Mouse (Mus musculus): ENCODE measurements around the gene Kcnb1.
A peak's percentile ranks its signal among the peaks of the same experiment; 100 is the strongest.

Gene Kcnb1

DNA sequence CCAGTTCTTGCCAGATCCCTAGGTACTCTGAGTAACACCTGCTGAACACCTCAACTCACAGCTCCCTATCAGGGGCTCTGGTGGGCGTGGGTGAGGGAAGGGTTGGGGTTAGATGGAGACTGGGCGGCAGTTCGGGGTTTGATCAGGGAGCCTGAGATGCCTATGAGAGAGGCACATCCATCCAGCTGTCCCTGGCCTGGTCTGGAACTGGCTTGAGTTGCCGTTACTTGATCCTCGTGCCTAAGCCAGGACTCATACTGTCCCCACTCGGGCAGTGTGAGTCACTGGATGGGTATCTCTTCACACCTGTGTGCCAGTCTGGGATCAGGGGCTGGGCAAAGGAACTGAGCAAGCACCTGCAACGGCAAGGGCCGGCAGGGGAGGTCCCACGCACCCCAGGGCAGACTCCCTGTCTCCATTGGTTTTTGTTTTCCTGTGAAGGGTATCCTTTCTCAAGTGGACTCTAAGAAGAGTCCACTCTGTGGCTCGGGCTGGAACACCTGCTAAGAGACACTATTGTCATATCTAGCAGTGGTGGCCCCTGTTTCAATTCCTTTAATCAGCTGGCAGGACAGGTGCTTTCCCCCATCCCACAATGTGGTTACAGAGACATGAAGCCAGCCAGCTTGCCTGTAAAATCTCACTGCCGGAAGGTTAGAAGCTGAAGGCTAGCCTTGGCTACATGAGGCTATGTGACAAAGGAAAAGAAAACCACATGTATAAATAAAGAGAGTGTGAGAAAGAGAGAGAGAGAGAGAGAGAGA lies 112.6 kb downstream of the Kcnb1 start:
- no peak for DNase-seq

DNA sequence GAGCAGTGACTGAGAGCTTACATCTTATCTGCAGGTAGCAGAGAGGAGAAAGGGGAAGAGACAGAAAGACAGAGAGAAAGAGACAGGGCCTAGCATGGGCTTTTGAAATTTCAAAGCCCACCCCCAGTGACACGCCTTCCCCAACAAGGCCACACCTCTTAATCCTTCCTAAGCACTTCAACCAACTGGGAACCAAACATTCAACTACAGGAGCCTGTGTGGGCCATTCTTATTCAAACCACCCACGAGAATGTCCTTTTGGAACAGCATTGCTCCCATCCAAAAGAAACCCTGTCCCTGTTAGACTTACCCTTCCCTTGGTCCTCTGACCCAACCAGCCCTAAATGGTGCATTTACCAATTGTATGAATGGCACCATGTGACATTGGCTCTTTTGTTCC lies 113.2 kb downstream of the Kcnb1 start:
- DNase-seq = no peak

DNA sequence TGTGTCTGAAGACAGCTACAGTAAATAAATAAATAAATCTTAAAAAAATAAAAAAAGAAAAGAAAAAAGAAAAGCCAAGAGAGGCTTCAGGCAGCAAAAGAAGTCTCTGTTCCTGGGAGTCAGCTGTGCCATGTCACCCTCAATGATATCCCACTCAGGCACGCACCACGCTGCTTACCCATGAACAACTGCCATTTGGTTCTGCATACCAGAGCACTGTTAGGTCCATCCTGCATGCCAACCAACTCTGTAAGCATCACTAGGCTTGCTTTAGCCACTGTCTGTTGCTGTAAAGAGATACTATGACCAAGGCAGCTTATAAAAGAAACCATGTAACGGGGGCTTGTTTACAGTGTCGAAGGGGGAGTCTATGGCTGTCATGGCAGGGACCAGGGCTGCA lies 113.6 kb downstream of the Kcnb1 start:
- no peak for DNase-seq

DNA sequence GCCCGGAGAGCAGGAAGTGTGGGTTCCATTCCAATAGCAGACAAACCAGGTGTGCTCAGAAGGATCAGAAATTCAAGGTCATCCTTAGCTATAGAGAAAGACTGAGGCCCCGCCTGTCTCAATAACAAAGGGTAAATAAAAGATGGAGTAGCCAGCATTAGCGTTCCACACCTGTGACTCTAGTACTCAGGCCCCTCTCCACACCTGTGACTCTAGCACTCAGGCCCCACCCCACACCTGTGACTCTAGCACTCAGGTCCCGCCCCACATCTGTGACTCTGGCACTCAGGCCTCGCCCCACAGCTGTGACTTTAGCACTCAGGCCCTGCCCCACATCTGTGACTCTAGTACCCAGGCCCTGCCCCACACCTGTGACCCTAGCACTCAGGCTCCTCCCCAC lies 115.4 kb downstream of the Kcnb1 start:
- no peak for DNase-seq

DNA sequence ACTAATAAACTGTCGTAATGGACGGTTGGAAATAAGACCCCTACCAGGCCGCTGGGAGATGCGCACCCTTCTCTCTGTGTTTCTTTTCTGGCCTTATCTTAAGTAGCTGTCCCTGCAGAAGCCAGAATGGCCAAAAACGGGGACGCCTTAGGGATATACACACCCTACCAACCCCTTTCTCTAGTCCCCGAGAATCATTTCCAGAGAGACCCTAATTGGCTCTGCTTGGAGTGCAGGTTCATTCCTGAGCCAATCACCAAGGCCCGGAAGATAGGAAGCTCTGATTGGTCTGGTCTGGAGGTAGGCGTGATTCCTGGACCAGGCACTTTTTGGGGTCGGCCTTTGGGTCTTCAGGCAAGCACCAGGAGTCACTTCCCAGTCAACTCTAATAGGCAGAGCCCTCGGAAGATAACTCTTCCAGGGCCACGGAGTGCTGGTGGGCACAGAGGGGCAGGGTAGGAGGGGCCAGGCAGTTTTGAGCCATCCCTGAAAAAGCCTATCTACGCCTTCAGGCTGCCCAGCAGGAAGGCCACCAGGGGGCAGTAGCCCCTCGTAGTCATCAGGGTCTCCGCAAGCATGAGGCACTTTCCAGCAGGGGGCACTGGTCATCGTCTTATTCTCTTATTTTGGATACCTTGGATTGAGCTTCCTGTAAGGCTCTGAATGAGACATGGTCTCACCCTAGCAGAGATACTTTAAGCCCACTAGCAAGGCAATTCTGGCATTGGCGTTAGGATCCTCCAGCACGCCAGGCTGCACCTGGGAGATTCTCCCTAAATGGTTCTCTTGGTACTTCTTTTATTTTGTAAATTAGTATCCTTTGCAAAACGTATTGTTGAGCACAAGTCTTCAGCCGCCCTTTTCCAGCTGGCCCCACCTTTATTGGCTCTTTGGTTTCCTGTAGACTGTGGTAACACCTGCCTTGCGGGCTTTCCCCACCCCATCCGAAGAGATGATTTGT lies 118.0 kb downstream of the Kcnb1 start:
- peak; percentile 95 to 99 for DNase-seq

DNA sequence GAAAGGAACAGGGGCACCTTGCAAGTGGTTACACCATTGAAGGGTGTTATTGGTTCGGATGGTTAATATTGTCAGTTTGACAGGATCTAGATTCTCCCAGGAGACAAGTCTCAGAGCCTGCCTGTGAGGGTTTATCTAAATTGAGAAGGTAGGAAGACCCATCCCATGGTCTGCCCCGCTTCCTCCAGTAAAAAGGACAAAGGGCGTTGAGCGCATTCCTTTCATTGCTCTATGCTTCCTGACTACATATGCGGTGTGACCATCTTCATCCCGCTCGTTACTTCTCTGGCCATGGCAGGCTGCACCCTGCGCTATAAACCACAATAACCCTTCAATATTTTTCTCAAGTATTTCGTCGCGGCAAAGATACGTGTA lies 118.7 kb downstream of the Kcnb1 start:
- no peak for DNase-seq

DNA sequence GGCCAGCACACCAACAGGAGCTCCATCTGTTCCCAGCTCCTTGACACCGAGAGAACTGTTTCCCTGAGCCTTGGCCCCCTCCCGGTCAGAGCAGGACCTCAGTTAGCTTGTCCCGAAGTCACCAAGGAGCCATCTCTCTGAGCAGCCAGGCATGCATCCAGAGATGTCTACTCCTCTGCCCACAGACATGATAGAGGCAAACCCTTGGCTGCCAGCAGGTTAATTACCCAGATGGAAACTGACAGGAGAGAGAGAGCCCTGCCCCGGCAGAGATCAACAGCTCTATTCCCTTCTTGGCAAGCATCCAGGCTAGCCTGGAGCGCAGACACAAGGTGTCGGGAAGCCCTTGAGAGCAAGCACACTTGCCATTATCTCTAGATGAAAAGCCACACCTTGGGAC lies 119.6 kb downstream of the Kcnb1 start:
- peak; percentile 50 to 59 for DNase-seq

DNA sequence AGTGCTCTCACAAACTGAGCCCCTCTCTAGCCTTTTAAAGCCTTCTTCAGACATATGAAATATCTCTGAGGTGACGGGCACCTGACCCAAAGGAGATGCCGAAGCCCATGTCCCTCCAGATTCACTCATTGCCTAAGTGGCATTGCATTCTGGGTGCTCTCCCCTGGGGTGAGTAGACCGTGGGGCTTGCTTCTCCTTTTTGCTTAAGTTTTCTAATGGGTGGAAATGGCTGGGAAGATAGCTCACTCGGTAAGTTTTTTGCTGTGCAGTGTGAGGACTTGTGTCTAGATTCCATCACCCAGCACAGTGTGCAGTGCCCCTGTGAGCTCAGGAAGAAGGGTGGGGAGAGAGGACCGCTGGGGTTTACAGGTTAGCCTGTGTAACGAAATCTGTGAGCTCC lies 122.4 kb downstream of the Kcnb1 start:
- no peak for DNase-seq

DNA sequence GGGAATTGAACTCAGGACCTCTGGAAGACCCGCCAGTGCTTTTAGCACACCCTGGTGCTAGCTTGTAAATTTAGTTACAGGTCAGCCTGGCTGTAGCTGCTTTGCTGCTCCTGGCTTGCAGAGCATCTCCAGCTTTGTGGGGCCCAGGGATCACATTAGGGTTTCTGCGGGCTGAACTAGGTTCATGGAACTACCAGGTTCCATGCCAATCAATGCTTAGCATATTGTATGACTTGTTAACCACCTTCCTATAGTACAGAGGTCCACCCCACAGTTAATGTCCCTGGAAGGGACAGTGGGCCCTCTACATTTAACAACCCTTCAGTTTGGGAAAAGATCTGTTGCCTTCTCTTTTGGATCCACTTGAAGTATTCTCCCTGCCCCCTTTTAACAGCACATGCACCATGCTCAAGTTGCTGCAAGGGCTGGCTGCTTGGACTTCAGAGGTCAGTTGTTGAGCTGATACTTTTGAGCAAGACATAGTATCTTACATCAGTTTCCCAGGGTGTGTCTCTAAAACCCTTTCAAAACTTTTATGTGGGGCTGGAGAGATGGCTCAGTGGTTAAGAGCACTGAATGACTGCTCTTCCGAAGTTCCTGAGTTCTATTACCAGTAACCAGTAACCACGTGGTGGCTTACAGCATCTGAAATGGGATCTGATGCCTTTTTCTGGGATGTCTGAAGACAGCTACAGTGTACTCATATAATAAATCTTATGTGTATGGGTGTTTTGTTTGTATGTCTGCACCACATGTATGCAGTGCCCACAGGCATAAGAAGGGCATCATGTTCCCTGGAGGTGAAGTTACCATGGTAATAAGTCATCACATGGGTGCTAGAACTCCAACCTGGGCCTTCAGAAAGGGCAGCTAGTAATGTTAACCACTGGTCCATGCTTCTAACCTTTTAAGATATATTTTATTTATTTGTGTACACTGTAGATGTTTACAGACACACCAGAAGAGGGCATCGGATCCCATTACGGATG lies 123.1 kb downstream of the Kcnb1 start:
- DNase-seq = no peak

DNA sequence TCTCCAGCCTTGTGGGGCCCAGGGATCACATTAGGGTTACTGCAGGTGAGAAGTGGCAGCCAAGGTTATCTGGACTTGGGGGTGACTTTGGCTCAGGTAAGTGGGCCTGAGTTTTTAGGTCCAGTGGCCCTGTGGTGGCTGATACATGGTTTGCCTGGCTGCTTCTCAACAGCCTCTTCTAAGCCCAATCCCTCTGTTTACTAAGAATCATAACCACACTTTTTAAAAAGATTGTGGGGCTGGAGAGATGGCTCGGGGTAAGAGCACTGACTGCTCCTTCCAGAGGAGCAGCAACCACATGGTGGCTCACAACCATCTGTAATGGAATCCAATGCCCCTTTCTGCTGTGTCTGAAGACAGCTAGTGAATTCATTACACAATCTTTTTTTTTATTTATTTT lies 123.9 kb downstream of the Kcnb1 start:
- DNase-seq = no peak

DNA sequence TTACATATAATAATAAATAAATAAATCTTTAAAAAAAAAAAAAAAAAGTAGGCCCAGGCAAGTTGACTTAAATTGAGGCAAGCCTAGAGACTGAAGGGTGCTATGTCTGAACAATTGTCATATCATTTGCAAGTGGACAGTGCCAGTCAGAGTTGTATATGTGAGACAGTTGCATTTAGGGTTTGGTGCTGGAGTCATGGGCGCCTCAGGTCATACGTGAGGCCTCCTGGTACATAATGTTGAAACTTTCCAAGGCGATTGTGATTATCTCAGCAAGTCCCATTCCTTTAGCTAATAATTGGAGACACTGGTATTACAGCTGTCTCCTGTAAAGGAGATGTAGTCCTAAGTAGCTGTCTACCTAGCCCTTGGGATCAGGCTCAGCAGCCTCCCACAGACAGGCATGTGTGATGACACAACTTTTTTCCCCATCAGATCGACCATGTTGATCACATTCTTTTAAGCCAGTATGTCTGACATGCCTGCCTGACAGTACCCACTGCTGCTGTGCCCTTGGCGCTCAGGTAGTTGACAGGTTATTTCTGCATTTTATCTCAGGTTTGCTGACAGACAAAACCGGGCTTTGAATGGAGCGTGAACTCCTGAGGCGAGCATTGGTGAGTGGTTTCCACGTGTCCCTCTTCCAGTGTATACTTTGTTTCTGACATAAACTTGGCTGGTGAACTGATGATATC lies 125.2 kb downstream of the Kcnb1 start:
- DNase-seq = no peak

DNA sequence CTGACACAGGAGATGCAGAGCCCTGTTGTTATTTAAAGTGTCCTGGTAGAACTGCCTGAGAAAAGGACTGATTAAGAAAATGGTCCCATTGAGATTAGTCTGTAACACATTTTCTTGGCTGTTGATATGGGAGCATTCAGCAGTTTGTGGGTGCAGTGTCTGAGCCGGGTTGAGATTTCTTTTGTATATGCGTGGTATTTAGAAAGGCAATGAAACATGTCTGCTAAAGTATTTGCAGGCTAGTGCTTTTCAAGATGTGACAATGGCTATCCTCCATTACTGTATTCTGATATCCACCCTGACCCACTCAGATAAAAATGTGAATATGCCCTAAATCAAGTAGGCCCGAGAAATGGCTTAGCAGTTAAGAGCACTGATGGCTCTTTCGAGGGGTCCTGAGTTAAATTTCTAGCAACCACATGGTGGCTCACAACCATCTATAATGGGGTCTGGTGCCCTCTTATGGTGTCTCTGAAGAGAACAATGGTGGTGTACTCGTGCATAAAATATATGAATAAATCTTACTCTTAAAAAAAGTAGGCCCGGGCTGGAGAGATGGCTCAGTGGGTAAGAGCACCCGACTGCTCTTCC lies 126.0 kb downstream of the Kcnb1 start:
- DNase-seq = no peak

DNA sequence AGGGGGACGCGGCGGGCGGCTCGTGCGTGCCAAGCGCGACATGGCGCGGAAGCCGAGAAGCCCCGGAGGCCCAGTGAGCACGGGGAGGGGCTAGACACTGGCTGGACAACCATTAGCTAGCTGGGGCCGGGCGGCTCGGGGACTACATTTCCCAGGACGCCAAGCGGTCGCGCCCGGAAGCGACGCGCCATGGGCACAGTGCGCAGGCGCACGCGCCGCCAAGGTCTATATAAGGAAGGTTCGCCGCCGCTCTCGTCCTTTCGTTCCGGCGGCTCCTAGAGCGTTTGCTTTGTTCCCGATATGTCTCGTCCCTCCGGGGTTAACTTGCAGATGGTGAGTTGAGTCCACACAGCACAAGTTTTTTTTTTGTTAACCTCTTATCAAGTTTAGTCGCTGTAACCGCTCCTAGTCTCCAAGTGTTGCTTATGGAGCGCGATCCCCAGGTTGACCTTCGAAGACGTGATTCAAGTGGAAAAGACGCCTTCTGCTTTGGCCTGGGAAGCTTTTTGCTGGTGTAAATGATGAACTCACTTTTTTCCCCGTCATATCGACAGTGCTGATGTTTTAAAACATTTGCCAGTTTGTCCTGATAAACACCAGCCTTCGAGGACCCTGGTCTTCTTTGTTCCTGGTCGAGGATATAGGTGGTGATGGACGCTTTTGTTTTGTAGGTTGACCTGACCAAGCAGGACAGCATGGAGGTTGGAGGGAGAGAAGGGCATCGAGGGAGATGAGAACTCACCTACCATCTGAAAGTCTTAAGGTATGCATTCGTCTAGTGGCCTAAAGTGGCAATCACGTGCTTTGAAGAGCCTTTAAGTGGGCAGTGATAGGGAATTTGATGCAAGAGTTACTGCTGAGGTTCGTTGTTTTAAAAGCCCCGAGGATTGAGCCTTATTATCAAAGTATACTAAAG lies 126.7 kb downstream of the Kcnb1 start, which contains the start of gene Znfx1:
TSS of gene Znfx1 (minus strand) at position 51 of the 916 bp plus-strand sequence.
- peak; percentile 96 for DNase-seq

DNA sequence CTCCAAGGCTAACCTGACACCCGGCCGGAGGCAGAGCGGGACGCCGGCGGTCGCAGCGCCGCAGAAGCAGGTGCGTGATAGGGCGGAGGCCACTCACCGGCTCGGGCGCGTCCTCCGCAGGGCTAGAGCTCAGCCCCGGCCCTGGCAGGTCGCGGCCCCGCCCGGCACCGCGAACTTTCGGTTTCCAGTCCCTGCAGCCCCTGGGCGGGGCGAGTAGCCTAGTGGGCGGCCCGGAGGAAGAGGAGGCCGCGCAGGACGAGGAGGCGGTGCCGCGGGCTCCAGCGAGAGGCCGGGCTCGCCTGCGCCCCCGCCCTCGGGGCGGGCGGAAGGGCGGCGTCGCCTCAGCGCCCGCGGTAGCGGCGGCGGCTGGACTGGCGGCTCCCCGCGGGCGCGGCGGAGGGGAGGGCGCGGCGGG lies 127.5 kb downstream of the Kcnb1 start:
- DNase-seq = peak; percentile 97 to 98

DNA sequence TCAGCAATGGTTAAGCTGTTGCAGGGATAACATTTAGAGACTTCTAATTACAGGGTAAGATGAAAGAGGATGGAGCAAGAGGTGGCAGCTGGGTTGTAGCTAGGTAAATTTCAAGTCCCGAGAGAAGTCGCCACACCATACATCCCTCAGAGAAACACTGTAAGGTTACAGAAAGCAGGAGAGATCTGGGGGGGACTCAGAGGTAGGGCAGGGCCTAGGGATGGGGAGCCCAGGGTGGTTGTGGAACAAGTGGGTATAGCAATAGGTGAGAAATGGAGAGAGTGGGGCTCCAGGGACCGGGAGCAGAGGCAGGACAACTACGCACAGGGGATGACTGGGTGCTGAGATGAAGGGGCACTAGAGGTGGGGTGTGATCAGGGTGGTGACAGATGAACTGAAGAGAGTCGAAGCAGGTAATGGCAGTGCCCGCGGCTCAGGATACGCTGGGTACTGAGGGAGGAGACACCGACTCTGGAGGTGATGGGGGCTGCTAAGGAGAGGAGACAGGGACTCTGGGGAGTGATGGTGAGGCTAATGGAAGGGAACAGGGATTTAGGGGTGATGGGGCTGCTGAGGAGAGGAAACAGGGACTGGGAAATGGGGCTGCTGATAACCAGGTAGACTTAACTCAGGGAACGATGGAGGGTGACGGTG lies 128.4 kb downstream of the Kcnb1 start:
- DNase-seq = no peak

DNA sequence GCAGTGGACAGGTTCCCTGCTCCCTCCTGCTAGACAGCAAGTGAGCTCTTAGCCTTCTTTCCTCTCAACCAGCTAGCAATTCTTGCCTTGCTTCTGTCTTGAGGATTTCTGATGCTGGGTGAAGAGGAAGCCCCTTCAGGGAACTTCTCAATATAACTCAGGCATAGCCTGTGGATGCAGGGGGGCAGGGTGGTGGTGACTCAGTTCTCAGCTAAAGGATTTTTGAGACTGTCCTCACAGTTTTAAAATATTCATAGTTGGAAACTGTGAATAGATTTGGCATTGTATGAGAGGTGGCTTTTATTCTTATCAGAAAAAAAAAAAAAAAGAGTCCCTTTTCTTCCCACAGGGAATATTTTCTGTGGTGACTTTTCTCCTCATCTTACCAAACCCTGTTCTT lies 129.2 kb downstream of the Kcnb1 start:
- no peak for DNase-seq

DNA sequence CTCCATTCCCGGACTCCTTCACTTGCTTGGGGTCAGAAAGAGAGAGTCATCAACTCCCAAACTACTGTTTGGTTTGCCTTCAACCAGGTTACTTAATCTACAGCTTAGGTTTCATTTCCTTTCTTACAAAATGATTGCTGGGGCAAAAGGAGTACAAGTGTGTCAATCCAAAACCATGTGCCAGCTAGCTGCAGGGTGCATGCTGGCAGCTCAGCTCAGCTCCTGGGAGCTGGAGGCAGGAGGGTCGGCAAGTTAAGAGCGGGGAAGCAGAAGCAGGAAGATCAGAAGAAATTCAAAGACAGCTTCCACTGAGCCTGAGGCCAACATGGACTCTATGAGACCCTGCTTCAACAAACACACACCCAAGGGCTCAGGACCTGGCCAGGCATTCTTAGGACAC lies 129.6 kb downstream of the Kcnb1 start:
- DNase-seq = peak in 1 of 2 experiments; percentile 37

DNA sequence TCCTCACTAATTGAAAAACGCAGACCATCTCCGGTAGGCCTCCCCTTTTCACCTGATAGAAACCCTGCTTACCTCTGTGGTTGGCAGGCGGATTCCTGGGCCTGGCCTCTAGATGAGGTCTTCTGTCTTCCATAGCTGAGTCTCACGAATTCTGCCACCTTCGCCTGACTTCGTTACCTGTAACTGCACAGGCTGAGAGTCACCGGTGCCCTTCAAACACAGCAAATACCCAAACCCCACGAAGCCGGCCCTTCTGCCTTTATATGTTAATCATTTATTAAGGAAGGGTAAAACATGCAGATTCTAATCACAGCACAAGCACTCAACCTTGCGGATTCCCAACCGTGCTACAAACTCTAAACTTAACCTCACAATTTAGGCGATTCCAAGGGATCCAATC lies 130.0 kb downstream of the Kcnb1 start:
- peak; percentile 70 to 71 for DNase-seq

DNA sequence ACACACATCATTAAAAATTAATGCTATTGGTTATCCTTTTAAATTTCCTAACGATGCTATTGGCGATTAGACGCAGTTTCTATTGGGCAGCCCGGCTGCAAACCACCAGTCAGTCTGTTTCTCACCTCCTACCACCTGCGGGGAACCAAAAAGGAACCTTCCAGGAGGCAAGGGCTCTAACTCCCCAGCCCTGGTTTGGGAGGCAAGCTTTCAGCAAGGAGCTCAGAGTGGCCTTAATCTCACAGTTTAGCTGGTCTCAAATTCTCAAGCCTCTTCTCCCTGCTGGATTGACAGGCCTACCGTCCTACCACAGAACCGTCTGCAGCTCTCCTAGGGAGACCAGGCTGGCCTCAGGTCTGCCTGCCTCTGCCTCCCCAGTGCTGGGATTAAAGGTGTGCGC lies 130.4 kb downstream of the Kcnb1 start:
- DNase-seq = peak in 1 of 2 experiments; percentile 44
